Mouse (Mus musculus): Measurements from ENCODE around the gene Gm10645. TPM values are rescaled to one million over a fixed set of nuclear protein-coding genes. Genes with fewer than 3 reads are reported as not detected.

Gene Gm10645
- total RNA-seq, 2 experiments from 2014 or later, result 1.6 to 3.0 TPM

Other genes starting within 250 kb of the Gm10645 start
- 100 to 1,000 TPM in 1 of 2 experiments, 10 to 100 TPM in 1; 98.7 to 106 TPM for gene Tbc1d9, start 818 bp downstream of the Gm10645 start, total RNA-seq (2021)
- not detected for gene Ucp1, start 124.2 kb upstream of the Gm10645 start, total RNA-seq (2021)
- 10 to 100 TPM; 12.3 to 14.2 TPM for gene Elmod2, start 166.3 kb upstream of the Gm10645 start, total RNA-seq (2021)
- gene Mgat4d, start 182.3 kb upstream of the Gm10645 start, total RNA-seq (2021), result not detected
- gene Clgn, start 223.7 kb upstream of the Gm10645 start, total RNA-seq (2021), result 1 to 10 TPM; 7.7 to 9.2 TPM